Mouse (Mus musculus): ENCODE data around the gene Itga3. TPM values are rescaled to one million over a fixed set of nuclear protein-coding genes. Genes with fewer than 3 reads are reported as not detected.

The Itga3 gene
- polyA plus RNA-seq, 1 experiment from 2014 or later = 16.7 TPM

GRCm38 (mm10) chr11:95086229-95086628 lies 9.6 kb upstream of the Itga3 start:
- H3K4me1 ChIP-seq (ENCODE audit: control insufficient read depth, insufficient read depth, low read depth, low read length) = no peaks in the 10 kb centered on the region

GRCm38 (mm10) chr11:95085710-95086109 lies 9.1 kb upstream of the Itga3 start:
- 10% methylated on average over 5 of the region's 5 CpGs for WGBS

More at GRCm38 (mm10) chr11:95086229-95086628, 9.6 kb upstream of the Itga3 start:
- Histone ChIP-seq H3K4me3 (ENCODE audit: low read length) (no peak overlapping the region), H3K36me3 (ENCODE audit: control insufficient read depth, insufficient read depth, low read length) (no peaks in the 10 kb centered on the region), H3K9ac (ENCODE audit: low read depth, low read length) (no peak overlapping the region), H3K27ac (ENCODE audit: low read depth, low read length) (no peak overlapping the region), H3K9me3 (ENCODE audit: control insufficient read depth, low read length) (no peaks in the 10 kb centered on the region), H3K27me3 (replicated peaks; ENCODE audit: control insufficient read depth, insufficient read depth, low read length) (no peaks in the 10 kb centered on the region), H3K4me2 (ENCODE audit: low read length) (no peak overlapping the region)
- no peak for ATAC-seq
- 46% methylated on average over 5 of the region's 5 CpGs for WGBS

GRCm38 (mm10) chr11:95084811-95085382 lies 8.3 kb upstream of the Itga3 start:
- ATAC-seq = no peak
- H3K9ac ChIP-seq (ENCODE audit: low read depth, low read length) = no peak overlapping the region
- H3K9me3 ChIP-seq (ENCODE audit: control insufficient read depth, low read length) = no peaks in the 10 kb centered on the region
- no peak overlapping the region for H3K27ac ChIP-seq (ENCODE audit: low read depth, low read length)
- H3K36me3 ChIP-seq (ENCODE audit: control insufficient read depth, insufficient read depth, low read length) = no peaks in the 10 kb centered on the region
- no peaks in the 10 kb centered on the region for H3K4me1 ChIP-seq (ENCODE audit: control insufficient read depth, insufficient read depth, low read depth, low read length)
- no peak overlapping the region for H3K4me2 ChIP-seq (ENCODE audit: low read length)
- no peak overlapping the region for H3K4me3 ChIP-seq (ENCODE audit: low read length)
- H3K27me3 ChIP-seq (replicated peaks; ENCODE audit: control insufficient read depth, insufficient read depth, low read length) = no peaks in the 10 kb centered on the region
- WGBS = 33% methylated on average over 5 of the region's 5 CpGs

More at GRCm38 (mm10) chr11:95085710-95086109, 9.1 kb upstream of the Itga3 start:
- no peak overlapping the region for H3K27ac ChIP-seq (ENCODE audit: low read depth, low read length)
- no peak overlapping the region for H3K9ac ChIP-seq (ENCODE audit: low read depth, low read length)
- H3K36me3 ChIP-seq (ENCODE audit: control insufficient read depth, insufficient read depth, low read length) = no peaks in the 10 kb centered on the region
- H3K4me1 ChIP-seq (ENCODE audit: control insufficient read depth, insufficient read depth, low read depth, low read length) = no peaks in the 10 kb centered on the region
- no peak overlapping the region for H3K4me3 ChIP-seq (ENCODE audit: low read length)
- H3K4me2 ChIP-seq (ENCODE audit: low read length) = no peak overlapping the region
- no peaks in the 10 kb centered on the region for H3K9me3 ChIP-seq (ENCODE audit: control insufficient read depth, low read length)
- H3K27me3 ChIP-seq (replicated peaks; ENCODE audit: control insufficient read depth, insufficient read depth, low read length) = no peaks in the 10 kb centered on the region
- ATAC-seq = no peak

- H3K9me3 ChIP-seq (ENCODE audit: control insufficient read depth, low read length) = no peaks in the 10 kb centered on the region
- no peaks in the 10 kb centered on the region for H3K36me3 ChIP-seq (ENCODE audit: control insufficient read depth, insufficient read depth, low read length)
- no peak overlapping the region for H3K4me2 ChIP-seq (ENCODE audit: low read length)
- peaks cover 2% of the 10 kb centered on the region for H3K27me3 ChIP-seq (replicated peaks; ENCODE audit: control insufficient read depth, insufficient read depth, low read length)
- no peak overlapping the region for H3K4me3 ChIP-seq (ENCODE audit: low read length)
- no peak overlapping the region for H3K27ac ChIP-seq (ENCODE audit: low read depth, low read length)
- H3K9ac ChIP-seq (ENCODE audit: low read depth, low read length) = no peak overlapping the region
- 29% methylated on average over 4 of the region's 4 CpGs for WGBS
- no peaks in the 10 kb centered on the region for H3K4me1 ChIP-seq (ENCODE audit: control insufficient read depth, insufficient read depth, low read depth, low read length)
- ATAC-seq = no peak
Measured at GRCm38 (mm10) chr11:95084175-95084574, 7.6 kb upstream of the Itga3 start.

- no peak overlapping the region for H3K27ac ChIP-seq (ENCODE audit: low read depth, low read length)
- no peak overlapping the region for H3K4me3 ChIP-seq (ENCODE audit: low read length)
- no peaks in the 10 kb centered on the region for H3K4me1 ChIP-seq (ENCODE audit: control insufficient read depth, insufficient read depth, low read depth, low read length)
- H3K27me3 ChIP-seq (replicated peaks; ENCODE audit: control insufficient read depth, insufficient read depth, low read length) = peaks cover 5% of the 10 kb centered on the region
- no peak for ATAC-seq
- 95% methylated on average over 7 of the region's 7 CpGs for WGBS
- no peaks in the 10 kb centered on the region for H3K9me3 ChIP-seq (ENCODE audit: control insufficient read depth, low read length)
- no peak overlapping the region for H3K4me2 ChIP-seq (ENCODE audit: low read length)
- no peaks in the 10 kb centered on the region for H3K36me3 ChIP-seq (ENCODE audit: control insufficient read depth, insufficient read depth, low read length)
- H3K9ac ChIP-seq (ENCODE audit: low read depth, low read length) = no peak overlapping the region
Measured at GRCm38 (mm10) chr11:95082896-95083295, 6.3 kb upstream of the Itga3 start.

GRCm38 (mm10) chr11:95080783-95081182 lies 4.2 kb upstream of the Itga3 start:
- Histone ChIP-seq H3K9ac (ENCODE audit: low read depth, low read length) (no peak overlapping the region), H3K4me3 (ENCODE audit: low read length) (no peak overlapping the region), H3K27me3 (replicated peaks; ENCODE audit: control insufficient read depth, insufficient read depth, low read length) (peaks cover 7% of the 10 kb centered on the region), H3K36me3 (ENCODE audit: control insufficient read depth, insufficient read depth, low read length) (no peaks in the 10 kb centered on the region), H3K4me2 (ENCODE audit: low read length) (no peak overlapping the region), H3K4me1 (ENCODE audit: control insufficient read depth, insufficient read depth, low read depth, low read length) (no peaks in the 10 kb centered on the region), H3K9me3 (ENCODE audit: control insufficient read depth, low read length) (no peaks in the 10 kb centered on the region), H3K27ac (ENCODE audit: low read depth, low read length) (no peak overlapping the region)
- WGBS = 86% methylated on average over 6 of the region's 6 CpGs
- ATAC-seq = no peak

GRCm38 (mm10) chr11:95079256-95079875 lies 2.8 kb upstream of the Itga3 start:
- ATAC-seq = no peak
- Histone ChIP-seq H3K4me3 (ENCODE audit: low read length) (no peak overlapping the region), H3K9ac (ENCODE audit: low read depth, low read length) (no peak overlapping the region), H3K27ac (ENCODE audit: low read depth, low read length) (no peak overlapping the region), H3K27me3 (replicated peaks; ENCODE audit: control insufficient read depth, insufficient read depth, low read length) (peaks cover 7% of the 10 kb centered on the region), H3K9me3 (ENCODE audit: control insufficient read depth, low read length) (no peaks in the 10 kb centered on the region), H3K36me3 (ENCODE audit: control insufficient read depth, insufficient read depth, low read length) (no peaks in the 10 kb centered on the region), H3K4me1 (ENCODE audit: control insufficient read depth, insufficient read depth, low read depth, low read length) (peaks cover 10% of the 10 kb centered on the region), H3K4me2 (ENCODE audit: low read length) (no peak overlapping the region)
- WGBS = 84% methylated on average over 6 of the region's 6 CpGs

GRCm38 (mm10) chr11:95077956-95078355 lies 1.4 kb upstream of the Itga3 start:
- 54% methylated on average over 7 of the region's 7 CpGs for WGBS
- H3K36me3 ChIP-seq (ENCODE audit: control insufficient read depth, insufficient read depth, low read length) = no peaks in the 10 kb centered on the region
- H3K27me3 ChIP-seq (replicated peaks; ENCODE audit: control insufficient read depth, insufficient read depth, low read length) = peaks cover 7% of the 10 kb centered on the region
- no peak overlapping the region for H3K4me3 ChIP-seq (ENCODE audit: low read length)
- 0 out of 2 replicates have a peak overlapping the region, but pooled peaks have one; percentile 11 for H3K4me2 ChIP-seq (ENCODE audit: low read length)
- H3K4me1 ChIP-seq (ENCODE audit: control insufficient read depth, insufficient read depth, low read depth, low read length) = peaks cover 10% of the 10 kb centered on the region
- no peak for ATAC-seq
- no peak overlapping the region for H3K9ac ChIP-seq (ENCODE audit: low read depth, low read length)
- H3K27ac ChIP-seq (ENCODE audit: low read depth, low read length) = no peak overlapping the region
- H3K9me3 ChIP-seq (ENCODE audit: control insufficient read depth, low read length) = no peaks in the 10 kb centered on the region

- ATAC-seq = peak; percentile 69
- Histone ChIP-seq H3K27ac (ENCODE audit: low read depth, low read length) (peak overlapping the region; percentile 84), H3K4me1 (ENCODE audit: control insufficient read depth, insufficient read depth, low read depth, low read length) (peaks cover 10% of the 10 kb centered on the region), H3K9ac (ENCODE audit: low read depth, low read length) (peak overlapping the region; percentile 85), H3K9me3 (ENCODE audit: control insufficient read depth, low read length) (no peaks in the 10 kb centered on the region), H3K36me3 (ENCODE audit: control insufficient read depth, insufficient read depth, low read length) (no peaks in the 10 kb centered on the region), H3K4me3 (ENCODE audit: low read length) (peak overlapping the region; percentile 74), H3K27me3 (replicated peaks; ENCODE audit: control insufficient read depth, insufficient read depth, low read length) (peaks cover 7% of the 10 kb centered on the region), H3K4me2 (ENCODE audit: low read length) (peak overlapping the region; percentile 80)
- WGBS = under 1% methylated on average over 31 of the region's 42 CpGs
Measured at GRCm38 (mm10) chr11:95076041-95076535, 513 bp downstream of the Itga3 start.
